Mouse (Mus musculus) embryonic stem cell, embryonic (primary cell): ENCODE results near the gene Tex52.

Source experiments
- CTCF ChIA-PET, 4 experiments: fragments of 300-600 bp in 2 of 4; fragments of 350-600 bp in 2 of 4; sonication (Branson Sonifier 250); formaldehyde crosslinking; loops; one replicate each; lab custom pipeline; 2022; ENCODE audit warnings: inconsistent platforms in 2 of 4; lab: Charles Lee
- POLR2A ChIA-PET, 4 experiments: fragments of 300-600 bp in 2 of 4; fragments of 350-600 bp in 2 of 4; sonication (Branson Sonifier 250); formaldehyde crosslinking; loops; one replicate each; lab custom pipeline; 2022; ENCODE audit warnings: antibody characterized with exemption in 4 of 4, inconsistent platforms in 1 of 4; lab: Charles Lee

Tex52 gene

GRCm38 (mm10) chr6:128375192-128375591 lies at the start of gene Tex52, which contains the start of gene Gm44596:
TSS of gene Tex52 (plus strand) at chr6:128375456.
TSS of gene Gm44596 (plus strand) at chr6:128375503.
- ChIA-PET POLR2A (interaction anchor here in 2 of 4 experiments (1.5 to 2.7 kb wide), 4 partner anchors 8 to 28 kb away, joined by 3 to 11 read pairs (median 6); no protein-coding TSS in a partner anchor), CTCF (interaction anchor here in 1 of 4 experiments (1.8 kb wide), 1 partner anchor 36 kb away, joined by 5 read pairs; no protein-coding TSS in a partner anchor)

- ChIA-PET POLR2A (interaction anchor here (0.6 to 3.3 kb wide), 37 partner anchors 9 to 998 kb away, joined by 3 to 13 read pairs (median 4); partner anchors contain the start of gene Tulp3 (in 2 of the 4)), CTCF (interaction anchor here (0.6 to 2.3 kb wide), 35 partner anchors 9 to 617 kb away, joined by 3 to 12 read pairs (median 4); no protein-coding TSS in a partner anchor)
These were observed 40.7 kb upstream of the Tex52 start for GRCm38 (mm10) chr6:128334397-128335124.

- CTCF ChIA-PET = interaction anchor here in 2 of 4 experiments (1.2 to 1.8 kb wide), 2 partner anchors 19 to 28 kb away, joined by 3 to 7 read pairs; no protein-coding TSS in a partner anchor
These were observed 37.8 kb upstream of the Tex52 start for GRCm38 (mm10) chr6:128337467-128337866.

GRCm38 (mm10) chr6:128338876-128339275 lies 36.4 kb upstream of the Tex52 start:
- POLR2A ChIA-PET = interaction anchor here (0.5 to 2.2 kb wide), 18 partner anchors 8 to 141 kb away, joined by 3 to 6 read pairs (median 3); partner anchors contain the start of gene Itfg2 (in 1 of the 4)

More at GRCm38 (mm10) chr6:128337467-128337866, 37.8 kb upstream of the Tex52 start:
- POLR2A ChIA-PET = interaction anchor here (0.6 to 3.3 kb wide), 12 partner anchors 14 to 174 kb away, joined by 3 to 14 read pairs (median 4); partner anchors contain the start of genes Itfg2 (in 2 of the 4) and Tulp3 (in 2 of the 4)

GRCm38 (mm10) chr6:128341956-128342723 lies 33.1 kb upstream of the Tex52 start:
- ChIA-PET CTCF (no interaction called here), POLR2A (interaction anchor here in 3 of 4 experiments (0.6 to 1.5 kb wide), 5 partner anchors 9 to 124 kb away, joined by 3 read pairs; no protein-coding TSS in a partner anchor)

More at GRCm38 (mm10) chr6:128338876-128339275, 36.4 kb upstream of the Tex52 start:
- CTCF ChIA-PET = interaction anchor here in 2 of 4 experiments (0.6 to 1.5 kb wide), 6 partner anchors 11 to 248 kb away, joined by 3 to 4 read pairs (median 3); partner anchors contain the start of gene Tulp3 (in 1 of the 2)

GRCm38 (mm10) chr6:128345623-128346022 lies 29.6 kb upstream of the Tex52 start:
- ChIA-PET POLR2A (interaction anchor here in 1 of 4 experiments (0.5 kb wide), 1 partner anchor 8 kb away, joined by 3 read pairs; no protein-coding TSS in a partner anchor), CTCF (no interaction called here)

GRCm38 (mm10) chr6:128346782-128347181 lies 28.5 kb upstream of the Tex52 start:
- POLR2A ChIA-PET = interaction anchor here in 2 of 4 experiments (1.0 to 2.0 kb wide), 6 partner anchors 9 to 83 kb away, joined by 3 to 10 read pairs (median 3); partner anchors contain the start of gene Tulp3 (in 1 of the 2)
- CTCF ChIA-PET = interaction anchor here in 1 of 4 experiments (1.1 to 1.3 kb wide), 2 partner anchors 12 kb away, joined by 3 read pairs; no protein-coding TSS in a partner anchor

- POLR2A ChIA-PET = interaction anchor here in 2 of 4 experiments (0.7 to 1.7 kb wide), 8 partner anchors 11 to 120 kb away, joined by 3 to 7 read pairs (median 4); no protein-coding TSS in a partner anchor
- CTCF ChIA-PET = interaction anchor here in 3 of 4 experiments (0.6 to 1.0 kb wide), 5 partner anchors 9 to 23 kb away, joined by 3 to 4 read pairs (median 3); no protein-coding TSS in a partner anchor
These were observed 25.5 kb upstream of the Tex52 start for GRCm38 (mm10) chr6:128349711-128350110.

GRCm38 (mm10) chr6:128354140-128354539 lies 21.1 kb upstream of the Tex52 start:
- CTCF ChIA-PET = interaction anchor here in 1 of 4 experiments (1.2 kb wide), 1 partner anchor 19 kb away, joined by 3 read pairs; no protein-coding TSS in a partner anchor
- POLR2A ChIA-PET = interaction anchor here in 2 of 4 experiments (1.0 to 2.1 kb wide), 9 partner anchors 18 to 231 kb away, joined by 3 to 14 read pairs (median 5); no protein-coding TSS in a partner anchor

GRCm38 (mm10) chr6:128355201-128355681 lies 20.0 kb upstream of the Tex52 start:
- POLR2A ChIA-PET = interaction anchor here (0.5 to 2.1 kb wide), 28 partner anchors 8 to 446 kb away, joined by 3 to 14 read pairs (median 4); partner anchors contain the start of gene Itfg2 (in 1 of the 4)
- CTCF ChIA-PET = interaction anchor here (0.5 to 1.3 kb wide), 6 partner anchors 9 to 70 kb away, joined by 3 to 7 read pairs (median 3); partner anchors contain the start of gene Itfg2 (in 1 of the 4)

- ChIA-PET CTCF (interaction anchor here in 3 of 4 experiments (0.6 to 1.3 kb wide), 3 partner anchors 8 to 49 kb away, joined by 3 to 5 read pairs (median 3); no protein-coding TSS in a partner anchor), POLR2A (interaction anchor here in 3 of 4 experiments (0.6 to 2.2 kb wide), 19 partner anchors 9 to 155 kb away, joined by 3 to 14 read pairs (median 4); partner anchors contain the start of gene Itfg2 (in 1 of the 3))
These were observed 19.4 kb upstream of the Tex52 start, which contains the start of gene Tulp3 for GRCm38 (mm10) chr6:128355726-128356416. TSS of gene Tulp3 (minus strand) at chr6:128355851.

- ChIA-PET POLR2A (interaction anchor here in 3 of 4 experiments (0.5 to 3.1 kb wide), 13 partner anchors 8 to 158 kb away, joined by 3 to 13 read pairs (median 4); partner anchors contain the start of gene Itfg2 (in 1 of the 3)), CTCF (interaction anchor here (0.6 to 1.3 kb wide), 21 partner anchors 9 to 301 kb away, joined by 3 to 12 read pairs (median 4); partner anchors contain the start of gene Tspan9 (in 1 of the 4))
These were observed 16.3 kb upstream of the Tex52 start for GRCm38 (mm10) chr6:128358999-128359398.

GRCm38 (mm10) chr6:128361901-128362300 lies 13.4 kb upstream of the Tex52 start:
- POLR2A ChIA-PET = interaction anchor here in 3 of 4 experiments (0.6 to 1.7 kb wide), 13 partner anchors 10 to 197 kb away, joined by 3 to 5 read pairs (median 3); no protein-coding TSS in a partner anchor
- CTCF ChIA-PET = interaction anchor here (0.6 to 1.6 kb wide), 6 partner anchors 12 to 161 kb away, joined by 3 to 6 read pairs (median 5); no protein-coding TSS in a partner anchor

- ChIA-PET CTCF (interaction anchor here in 3 of 4 experiments (0.9 to 1.6 kb wide), 4 partner anchors 48 to 162 kb away, joined by 3 to 5 read pairs (median 5); no protein-coding TSS in a partner anchor), POLR2A (interaction anchor here in 2 of 4 experiments (0.8 to 1.7 kb wide), 10 partner anchors 11 to 162 kb away, joined by 3 to 5 read pairs (median 3); no protein-coding TSS in a partner anchor)
These were observed 12.8 kb upstream of the Tex52 start, which contains the start of the genes Rhno1 and Foxm1 for GRCm38 (mm10) chr6:128362381-128363006. TSS of gene Rhno1 (minus strand) at chr6:128362911. TSS of gene Foxm1 (plus strand) at chr6:128362967.
